Mouse (Mus musculus) bone marrow macrophage, adult 2 months (primary cell): ENCODE measurements around the gene Hist1h3i. TPM values are rescaled to one million over a fixed set of nuclear protein-coding genes. Genes with fewer than 3 reads are reported as not detected.
"Not testable (repeated sequence)": the region's sequence is repeated elsewhere in the genome, so short reads cannot be mapped to it uniquely, and the experiment has no call there.

Source experiments
- H3K27ac ChIP-seq: 2 replicates; pipeline ENCODE4 v1.5.1; 2012; ENCODE audit warnings: low read depth, low read length; ENCODE audit not compliant: insufficient read depth
- H3K4me1 ChIP-seq: 2 replicates; pipeline ENCODE4 v1.6.1; 2012; ENCODE audit warnings: low read length; ENCODE audit not compliant: control insufficient read depth, insufficient read depth
- H3K4me3 ChIP-seq: 2 replicates; pipeline ENCODE4 v1.5.1; 2012; ENCODE audit warnings: mild to moderate bottlenecking, low read length, moderate library complexity; ENCODE audit not compliant: insufficient read depth
- CTCF ChIP-seq: IDR thresholded peaks from 2 replicates; pipeline ENCODE4 v1.5.1; 2012; ENCODE audit warnings: low read depth, mild to moderate bottlenecking, low read length, moderate library complexity
- POLR2A ChIP-seq: IDR thresholded peaks from 2 replicates; pipeline ENCODE4 v1.6.1; 2012; ENCODE audit warnings: mild to moderate bottlenecking, low read depth, low read length, borderline replicate concordance
- polyA plus RNA-seq: library from polyadenylated mRNA; stranded (reverse); fragments of >200 nt; gene quantifications from 2 replicates; pipeline ENCODE4 v1.2.4, GENCODE M21; 2012; ENCODE audit not compliant: missing spikeins, insufficient read depth, insufficient read length

Gene Hist1h3i
- polyA plus RNA-seq = 3.9 and 4.4 TPM in 2 replicates

DNA sequence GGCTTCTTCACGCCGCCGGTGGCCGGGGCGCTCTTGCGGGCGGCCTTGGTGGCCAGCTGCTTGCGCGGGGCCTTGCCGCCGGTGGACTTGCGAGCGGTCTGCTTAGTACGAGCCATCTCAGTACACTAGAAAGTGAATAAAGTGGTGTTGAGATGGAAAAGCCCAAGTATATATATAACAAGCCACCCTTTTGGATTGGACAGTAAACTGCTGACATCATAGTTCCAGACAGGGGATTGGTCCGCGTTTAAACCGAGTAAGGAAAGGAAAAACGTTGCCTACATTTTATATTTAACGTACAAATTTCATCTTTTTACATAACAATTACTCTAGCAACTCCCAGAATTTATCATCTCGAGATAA is at the start of gene Hist1h3i:
TSS of gene Hist1h3i (minus strand) at position 116 of the 363 bp plus-strand sequence.
- peak within 1 kb of the TSS; percentile 62 for H3K4me3 ChIP-seq
- peaks cover 17% of the 10 kb centered on the region for H3K4me1 ChIP-seq
- TF ChIP-seq POLR2A (no peak), CTCF (no peak)
- peak within 1 kb of the TSS; percentile 89 for H3K27ac ChIP-seq

- H3K4me3 ChIP-seq = peak within 1 kb of the TSS; percentile 28
- not testable (repeated sequence) for H3K4me1 ChIP-seq
- H3K27ac ChIP-seq = peak within 1 kb of the TSS; percentile 34; the same call in 1 of the 2 replicates
These were observed 48.5 kb upstream of the Hist1h3i start, which contains the start of gene Hist1h4n for GRCm38 (mm10) chr13:21831418-21832394. Gene Hist1h4n, minus strand, starts transcription at chr13:21832196.

DNA sequence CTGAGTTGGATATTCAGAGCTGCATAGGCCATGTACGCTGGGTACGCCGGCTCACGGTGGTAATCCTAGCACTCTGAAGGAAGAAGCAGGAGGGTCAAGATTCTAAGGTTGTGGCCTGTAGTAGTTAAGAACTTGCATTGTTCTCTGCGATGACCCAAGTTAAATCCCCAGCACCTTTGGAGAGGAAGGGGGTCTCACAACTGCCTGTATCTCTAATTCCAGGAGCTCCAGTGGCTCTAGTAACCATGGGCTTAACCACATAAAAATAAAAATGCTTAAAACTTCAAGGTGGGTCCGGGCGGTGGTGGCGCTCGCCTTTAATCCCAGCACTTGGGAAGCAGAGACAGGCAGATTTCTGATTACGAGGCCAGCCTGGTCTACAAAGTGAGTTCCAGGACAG is 47.2 kb upstream of the Hist1h3i start:
- H3K4me1 ChIP-seq = peaks cover 4% of the 10 kb centered on the region; the same call in 1 of the 2 replicates
- no peak overlapping the region for H3K4me3 ChIP-seq
- H3K27ac ChIP-seq = no peak overlapping the region
- TF ChIP-seq POLR2A = no peak
- no peak for TF ChIP-seq CTCF

- Histone ChIP-seq H3K4me1 (peaks cover 9% of the 10 kb centered on the region), H3K27ac (no peak overlapping the region), H3K4me3 (no peak overlapping the region)
- TF ChIP-seq CTCF (no peak), POLR2A (no peak)
These were observed 45.3 kb upstream of the Hist1h3i start for GRCm38 (mm10) chr13:21828511-21828910.

- H3K4me3 ChIP-seq, H3K27ac ChIP-seq: not testable (repeated sequence)
- peaks cover 10% of the 10 kb centered on the region for H3K4me1 ChIP-seq
These were observed 37.1 kb upstream of the Hist1h3i start for GRCm38 (mm10) chr13:21820082-21820890.

- H3K4me1 ChIP-seq = not testable (repeated sequence)
- H3K4me3 ChIP-seq = peak overlapping the region; percentile 17
- H3K27ac ChIP-seq = peak overlapping the region; percentile 53
These were observed 28.9 kb upstream of the Hist1h3i start for GRCm38 (mm10) chr13:21812092-21812491.

DNA sequence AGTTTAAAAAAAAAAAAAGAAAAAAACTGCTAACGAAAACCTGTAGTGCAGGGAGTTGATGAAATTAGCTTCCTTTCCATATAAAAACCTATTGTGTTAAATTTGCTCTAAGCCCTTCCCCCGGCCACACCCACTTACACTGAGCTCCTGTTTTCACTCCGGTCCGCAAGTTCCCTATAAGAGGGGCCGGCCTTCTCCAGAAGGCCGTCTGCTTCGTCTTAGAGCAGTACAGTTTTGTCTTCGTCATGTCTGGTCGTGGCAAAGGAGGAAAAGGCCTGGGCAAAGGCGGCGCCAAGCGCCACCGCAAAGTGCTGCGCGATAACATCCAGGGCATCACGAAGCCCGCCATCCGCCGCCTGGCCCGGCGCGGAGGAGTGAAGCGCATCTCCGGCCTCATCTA is 28.4 kb upstream of the Hist1h3i start, which contains the start of gene Hist1h4m:
TSS of gene Hist1h4m (plus strand) at position 208 of the 400 bp plus-strand sequence.
- H3K27ac ChIP-seq = peak within 1 kb of the TSS; percentile 53
- not testable (repeated sequence) for H3K4me1 ChIP-seq
- H3K4me3 ChIP-seq = peak within 1 kb of the TSS; percentile 17

DNA sequence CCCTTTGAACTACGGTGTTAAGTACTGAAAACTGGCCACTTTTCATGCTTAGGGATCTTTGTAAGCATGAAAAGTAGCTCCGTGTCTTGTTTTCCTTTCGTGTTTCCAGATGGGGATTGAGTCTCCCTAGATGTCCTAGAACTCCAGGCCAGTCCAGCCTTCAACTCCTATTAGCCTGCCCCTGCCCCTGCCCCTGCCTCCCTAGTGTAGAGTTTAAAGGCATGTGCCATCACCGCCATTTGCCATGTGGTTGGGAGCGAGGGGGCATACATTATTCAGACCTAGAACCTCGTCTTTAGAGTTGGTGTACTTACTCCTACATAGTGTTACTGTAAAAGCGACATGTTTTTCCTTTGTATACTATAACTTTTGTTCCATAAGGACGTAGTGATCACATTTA is 27.9 kb upstream of the Hist1h3i start:
- not testable (repeated sequence) for H3K4me1 ChIP-seq, H3K27ac ChIP-seq, H3K4me3 ChIP-seq

GRCm38 (mm10) chr13:21810073-21810472 is 26.9 kb upstream of the Hist1h3i start, which contains the start of the genes Hist1h2bq and Hist1h2ao:
Gene Hist1h2bq, minus strand, starts transcription at chr13:21810197.
Gene Hist1h2ao, plus strand, starts transcription at chr13:21810465.
- H3K4me3 ChIP-seq, H3K27ac ChIP-seq, H3K4me1 ChIP-seq: not testable (repeated sequence)

- not testable (repeated sequence) for H3K4me1 ChIP-seq, H3K27ac ChIP-seq
These were observed 19.9 kb upstream of the Hist1h3i start for GRCm38 (mm10) chr13:21803058-21803457.

DNA sequence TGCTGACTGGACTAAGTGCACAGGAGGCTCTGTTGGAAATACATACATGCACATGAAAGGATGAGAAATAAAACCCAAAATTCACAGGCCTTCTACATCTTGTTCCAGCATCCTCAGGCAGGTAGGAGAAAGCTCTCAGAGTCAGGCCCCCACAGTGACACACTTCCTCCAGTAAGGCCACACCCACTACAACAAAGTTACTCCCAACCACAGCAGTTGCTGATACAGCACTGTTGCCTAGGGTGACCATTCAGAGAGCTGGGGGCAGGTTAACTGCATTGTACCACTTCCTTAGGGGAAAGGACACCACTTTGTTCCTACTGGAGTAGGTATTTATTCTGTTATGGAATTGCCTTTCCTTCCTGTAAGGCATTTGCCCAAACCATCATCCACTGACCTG is 14.0 kb upstream of the Hist1h3i start:
- not testable (repeated sequence) for H3K4me1 ChIP-seq, H3K4me3 ChIP-seq, H3K27ac ChIP-seq

More at GRCm38 (mm10) chr13:21803058-21803457, 19.9 kb upstream of the Hist1h3i start:
- not testable (repeated sequence) for H3K4me3 ChIP-seq
